Mouse (Mus musculus): ENCODE measurements at regions not wholly inside any gene's neighbourhood (a gene's known extent, or its start where the extent isn't known, plus 50 kb on each side); places are given as distances from the start of the nearest gene placed in this dataset.

GRCm38 (mm10) chr11:66789997-66790396 is 121.8 kb upstream of the Pirt start:
- DNase-seq (ENCODE audit: low spot score): no peak
- no peak overlapping the region for H3K4me3 ChIP-seq
- H3K27ac ChIP-seq (replicated peaks): no peak overlapping the region
- H3K9me3 ChIP-seq (replicated peaks): no peaks in the 10 kb centered on the region
- 60% methylated on average over 3 of the region's 3 CpGs for WGBS
- no peaks in the 10 kb centered on the region for H3K36me3 ChIP-seq
- H3K4me1 ChIP-seq: no peaks in the 10 kb centered on the region
- no peaks in the 10 kb centered on the region for H3K27me3 ChIP-seq (ENCODE audit: low read depth, poor library complexity, severe bottlenecking)

GRCm38 (mm10) chr11:66806887-66807286 is 104.9 kb upstream of the Pirt start:
- no peak for DNase-seq (ENCODE audit: low spot score)
- H3K36me3 ChIP-seq: no peaks in the 10 kb centered on the region
- H3K27ac ChIP-seq (replicated peaks): no peak overlapping the region
- 93% methylated on average over 5 of the region's 5 CpGs for WGBS
- no peak overlapping the region for H3K4me3 ChIP-seq
- H3K4me1 ChIP-seq: no peaks in the 10 kb centered on the region
- H3K9me3 ChIP-seq (replicated peaks): no peaks in the 10 kb centered on the region
- no peaks in the 10 kb centered on the region for H3K27me3 ChIP-seq (ENCODE audit: low read depth, poor library complexity, severe bottlenecking)

DNA sequence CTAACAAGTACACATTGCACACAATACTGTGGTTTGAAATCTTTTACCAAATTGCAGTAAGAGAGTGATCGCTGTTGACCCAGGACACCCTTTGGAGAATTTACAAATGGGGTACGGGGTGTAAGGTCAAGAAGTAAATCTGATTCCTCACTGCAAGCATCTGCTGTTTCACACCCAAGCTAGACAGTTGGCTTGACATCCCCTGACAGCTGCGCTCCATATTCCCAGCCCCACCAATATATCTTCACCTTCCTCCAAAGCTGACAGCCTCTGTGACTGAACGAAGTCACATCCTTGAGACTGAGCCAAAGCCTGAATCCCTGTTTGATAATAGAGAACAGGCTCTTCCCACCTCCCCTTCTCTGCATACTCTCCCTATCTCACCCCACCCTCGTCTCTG is 98.5 kb upstream of the Pirt start:
- no peak for DNase-seq (ENCODE audit: low spot score)
- no peak overlapping the region for H3K4me3 ChIP-seq

DNA sequence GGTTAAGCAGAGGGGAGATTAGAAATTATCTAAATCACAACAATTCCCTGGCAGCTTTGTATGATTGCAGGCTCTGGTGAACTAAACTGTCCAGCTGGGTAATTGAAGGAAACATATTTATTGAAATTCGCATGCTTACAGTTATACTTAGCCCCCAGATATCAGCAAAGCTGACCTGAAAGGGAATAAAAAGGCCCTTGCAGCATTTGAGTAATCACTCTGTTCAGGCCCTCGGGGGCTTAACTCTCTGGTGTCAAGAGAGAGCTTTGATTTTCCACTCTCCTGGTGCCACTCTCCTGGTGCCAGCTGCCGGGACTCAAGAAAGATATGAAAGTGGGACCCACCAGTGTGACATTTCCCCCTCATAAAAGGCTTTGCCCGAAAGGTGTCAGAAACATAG is 98.0 kb upstream of the Pirt start:
- Histone ChIP-seq H3K27ac (replicated peaks) (no peak overlapping the region), H3K9me3 (replicated peaks) (no peaks in the 10 kb centered on the region), H3K36me3 (no peaks in the 10 kb centered on the region), H3K4me3 (no peak overlapping the region), H3K27me3 (ENCODE audit: low read depth, poor library complexity, severe bottlenecking) (no peaks in the 10 kb centered on the region), H3K4me1 (no peaks in the 10 kb centered on the region)
- 83% methylated on average over 4 of the region's 4 CpGs for WGBS
- no peak for DNase-seq (ENCODE audit: low spot score)

More for the DNA sequence above, 98.5 kb upstream of the Pirt start:
- WGBS: 81% methylated on average over 5 of the region's 5 CpGs
- H3K4me1 ChIP-seq: no peaks in the 10 kb centered on the region
- H3K9me3 ChIP-seq (replicated peaks): no peaks in the 10 kb centered on the region
- H3K27ac ChIP-seq (replicated peaks): no peak overlapping the region; the same call in 1 of the 2 replicates
- H3K27me3 ChIP-seq (ENCODE audit: low read depth, poor library complexity, severe bottlenecking): no peaks in the 10 kb centered on the region
- H3K36me3 ChIP-seq: no peaks in the 10 kb centered on the region

GRCm38 (mm10) chr11:66835864-66836263 is 75.9 kb upstream of the Pirt start:
- H3K27me3 ChIP-seq (ENCODE audit: low read depth, poor library complexity, severe bottlenecking): peaks cover 8% of the 10 kb centered on the region; the same call in 1 of the 2 replicates

GRCm38 (mm10) chr11:66836633-66837380 is 75.0 kb upstream of the Pirt start:
- 77% methylated on average over 2 of the region's 2 CpGs for WGBS
- Histone ChIP-seq H3K27ac (replicated peaks) (0 out of 2 replicates have a peak overlapping the region, but pooled peaks have one; percentile 33), H3K9me3 (replicated peaks) (no peaks in the 10 kb centered on the region), H3K4me3 (no peak overlapping the region), H3K27me3 (ENCODE audit: low read depth, poor library complexity, severe bottlenecking) (peaks cover 13% of the 10 kb centered on the region), H3K4me1 (peaks cover 30% of the 10 kb centered on the region), H3K36me3 (no peaks in the 10 kb centered on the region)
- DNase-seq (ENCODE audit: low spot score): peak; percentile 32

More at GRCm38 (mm10) chr11:66835864-66836263, 75.9 kb upstream of the Pirt start:
- no peak overlapping the region for H3K27ac ChIP-seq (replicated peaks)
- H3K36me3 ChIP-seq: no peaks in the 10 kb centered on the region
- H3K9me3 ChIP-seq (replicated peaks): no peaks in the 10 kb centered on the region
- WGBS: 89% methylated on average over 5 of the region's 5 CpGs
- peaks cover 30% of the 10 kb centered on the region for H3K4me1 ChIP-seq
- no peak overlapping the region for H3K4me3 ChIP-seq
- no peak for DNase-seq (ENCODE audit: low spot score)

- DNase-seq (ENCODE audit: low spot score): no peak
- H3K27ac ChIP-seq (replicated peaks): no peak overlapping the region
Measured at GRCm38 (mm10) chr11:66845238-66845637, 66.5 kb upstream of the Pirt start.

GRCm38 (mm10) chr11:66846043-66846775 is 65.6 kb upstream of the Pirt start:
- H3K36me3 ChIP-seq: no peaks in the 10 kb centered on the region
- H3K4me3 ChIP-seq: no peak overlapping the region
- H3K27ac ChIP-seq (replicated peaks): peak overlapping the region; percentile 81
- peak; percentile 30 for DNase-seq (ENCODE audit: low spot score)
- 20% methylated on average over 9 of the region's 9 CpGs for WGBS
- no peaks in the 10 kb centered on the region for H3K9me3 ChIP-seq (replicated peaks)
- peaks cover 3% of the 10 kb centered on the region; the same call in 1 of the 2 replicates for H3K27me3 ChIP-seq (ENCODE audit: low read depth, poor library complexity, severe bottlenecking)
- H3K4me1 ChIP-seq: peaks cover 15% of the 10 kb centered on the region

More at GRCm38 (mm10) chr11:66845238-66845637, 66.5 kb upstream of the Pirt start:
- no peaks in the 10 kb centered on the region for H3K9me3 ChIP-seq (replicated peaks)
- H3K36me3 ChIP-seq: no peaks in the 10 kb centered on the region
- peaks cover 5% of the 10 kb centered on the region; the same call in 1 of the 2 replicates for H3K27me3 ChIP-seq (ENCODE audit: low read depth, poor library complexity, severe bottlenecking)
- H3K4me1 ChIP-seq: peaks cover 19% of the 10 kb centered on the region
- no peak overlapping the region for H3K4me3 ChIP-seq

Measured in midbrain, embryonic 10.5 days (tissue).